Mouse (Mus musculus): ENCODE measurements around the gene Ccdc88c. TPM values are rescaled to one million over a fixed set of nuclear protein-coding genes. Genes with fewer than 3 reads are reported as not detected.

The Ccdc88c gene
- polyA plus RNA-seq, 1 experiment from 2014 or later = 5.4 TPM

- 77% methylated on average over 16 of the region's 16 CpGs for WGBS (ENCODE audit: insufficient replicate concordance)
- Histone ChIP-seq H3K36me3 (no peaks in the 10 kb centered on the region), H3K9me3 (replicated peaks) (no peaks in the 10 kb centered on the region), H3K4me2 (0 out of 2 replicates have a peak overlapping the region, but pooled peaks have one; percentile 12), H3K4me1 (replicated peaks) (peaks cover 69% of the 10 kb centered on the region), H3K9ac (0 out of 2 replicates have a peak overlapping the region, but pooled peaks have one; percentile 8), H3K27ac (peak overlapping the region; percentile 6; the same call in 1 of the 2 replicates), H3K4me3 (replicated peaks) (no peak overlapping the region), H3K27me3 (no peaks in the 10 kb centered on the region)
- no peak for ATAC-seq (ENCODE audit: low read depth)
- no peak for DNase-seq
Measured at GRCm38 (mm10) chr12:100995607-100996377, 33.1 kb downstream of the Ccdc88c start.

DNA sequence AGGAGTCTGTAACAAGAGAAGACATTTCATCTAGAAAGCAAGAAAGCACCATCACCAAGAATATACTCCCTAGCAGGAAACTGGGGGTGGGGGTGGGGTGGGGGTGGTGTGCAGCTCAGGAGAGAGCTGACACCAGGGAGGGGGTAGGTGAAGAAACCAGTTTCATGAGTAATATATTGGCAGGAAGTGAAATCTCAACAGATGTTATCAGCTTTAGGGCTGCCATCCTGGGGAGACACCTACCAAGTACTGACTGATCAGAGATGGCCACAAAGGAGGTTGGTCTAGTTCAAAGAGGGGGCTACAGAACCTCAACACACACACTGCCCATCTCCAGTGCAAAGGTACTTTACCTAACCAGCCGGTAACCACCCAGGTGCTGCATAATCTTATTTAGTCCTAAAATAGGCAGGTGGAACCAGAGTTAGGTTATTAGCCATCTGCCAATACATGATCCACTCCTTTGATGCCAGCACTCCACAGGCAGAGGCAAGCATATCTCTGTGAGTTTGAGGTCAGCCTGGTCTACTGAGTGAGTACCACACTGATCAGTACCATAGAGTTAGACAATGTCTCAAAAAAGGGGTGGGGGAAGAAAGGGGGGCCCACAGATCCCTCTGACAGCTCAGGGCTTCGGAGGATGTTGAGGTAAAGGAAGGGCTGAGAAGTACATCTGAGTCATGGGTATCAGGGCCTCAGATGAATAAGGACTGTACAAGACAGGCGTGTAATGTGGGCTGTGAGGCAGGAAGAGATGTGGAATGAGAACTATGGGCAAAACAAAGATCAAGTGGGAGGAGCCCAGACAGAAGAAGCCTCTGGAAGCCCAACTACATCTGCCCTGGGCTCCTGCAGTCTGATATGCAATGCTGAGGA is 34.5 kb downstream of the Ccdc88c start:
- H3K4me3 ChIP-seq (replicated peaks) = no peak overlapping the region
- WGBS (ENCODE audit: insufficient replicate concordance) = 68% methylated on average over 3 of the region's 3 CpGs
- H3K9ac ChIP-seq = 0 out of 2 replicates have a peak overlapping the region, but pooled peaks have one; percentile 8
- DNase-seq (no peak), ATAC-seq (ENCODE audit: low read depth) (no peak)
- H3K27ac ChIP-seq = no peak overlapping the region
- no peaks in the 10 kb centered on the region for H3K27me3 ChIP-seq
- no peaks in the 10 kb centered on the region for H3K36me3 ChIP-seq
- no peaks in the 10 kb centered on the region for H3K9me3 ChIP-seq (replicated peaks)
- peaks cover 66% of the 10 kb centered on the region for H3K4me1 ChIP-seq (replicated peaks)
- no peak overlapping the region for H3K4me2 ChIP-seq

- H3K27me3 ChIP-seq = no peaks in the 10 kb centered on the region
- H3K9me3 ChIP-seq (replicated peaks) = no peaks in the 10 kb centered on the region
- H3K4me1 ChIP-seq (replicated peaks) = peaks cover 53% of the 10 kb centered on the region
- H3K4me3 ChIP-seq (replicated peaks) = no peak overlapping the region
- H3K27ac ChIP-seq = no peak overlapping the region
- DNase-seq (no peak), ATAC-seq (ENCODE audit: low read depth) (no peak)
- H3K4me2 ChIP-seq = no peak overlapping the region
- WGBS (ENCODE audit: insufficient replicate concordance) = 73% methylated on average over 3 of the region's 3 CpGs
- no peak overlapping the region for H3K9ac ChIP-seq
- H3K36me3 ChIP-seq = no peaks in the 10 kb centered on the region
Measured at GRCm38 (mm10) chr12:100993146-100993545, 35.7 kb downstream of the Ccdc88c start.

DNA sequence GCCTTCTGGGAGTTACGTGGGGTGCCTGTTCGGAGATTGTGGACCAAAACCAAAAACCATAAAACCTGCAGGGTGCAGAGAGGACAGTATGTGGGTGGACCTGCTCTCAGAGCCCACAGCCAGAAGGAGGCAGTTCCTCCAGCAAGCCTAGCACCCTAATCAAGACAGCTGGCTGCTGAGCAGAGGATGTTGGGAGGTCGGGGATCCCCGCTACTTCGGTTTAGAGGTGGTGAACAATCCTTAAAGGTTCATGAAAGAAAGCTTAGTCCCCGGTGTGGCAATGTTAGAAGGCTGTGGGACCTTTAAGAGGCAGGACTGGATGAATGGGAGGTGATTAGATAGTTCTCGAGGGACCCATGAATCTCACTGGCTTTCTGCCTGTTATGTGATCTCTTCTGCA is 36.4 kb downstream of the Ccdc88c start:
- ATAC-seq (ENCODE audit: low read depth) = no peak
- no peaks in the 10 kb centered on the region for H3K36me3 ChIP-seq

GRCm38 (mm10) chr12:100991119-100991518 is 37.7 kb downstream of the Ccdc88c start:
- no peaks in the 10 kb centered on the region for H3K36me3 ChIP-seq
- peaks cover 38% of the 10 kb centered on the region for H3K4me1 ChIP-seq (replicated peaks)
- DNase-seq (no peak), ATAC-seq (ENCODE audit: low read depth) (no peak)
- no peak overlapping the region for H3K4me2 ChIP-seq
- 60% methylated on average over 3 of the region's 3 CpGs for WGBS (ENCODE audit: insufficient replicate concordance)
- H3K9me3 ChIP-seq (replicated peaks) = no peaks in the 10 kb centered on the region
- H3K27me3 ChIP-seq = no peaks in the 10 kb centered on the region
- H3K27ac ChIP-seq = no peak overlapping the region
- H3K4me3 ChIP-seq (replicated peaks) = no peak overlapping the region
- no peak overlapping the region for H3K9ac ChIP-seq

More for the DNA sequence above, 36.4 kb downstream of the Ccdc88c start:
- peaks cover 47% of the 10 kb centered on the region for H3K4me1 ChIP-seq (replicated peaks)
- no peak overlapping the region for H3K27ac ChIP-seq
- 77% methylated on average over 7 of the region's 7 CpGs for WGBS (ENCODE audit: insufficient replicate concordance)
- no peak for DNase-seq
- no peak overlapping the region for H3K9ac ChIP-seq
- no peaks in the 10 kb centered on the region for H3K9me3 ChIP-seq (replicated peaks)
- H3K27me3 ChIP-seq = no peaks in the 10 kb centered on the region
- H3K4me2 ChIP-seq = no peak overlapping the region
- no peak overlapping the region for H3K4me3 ChIP-seq (replicated peaks)

DNA sequence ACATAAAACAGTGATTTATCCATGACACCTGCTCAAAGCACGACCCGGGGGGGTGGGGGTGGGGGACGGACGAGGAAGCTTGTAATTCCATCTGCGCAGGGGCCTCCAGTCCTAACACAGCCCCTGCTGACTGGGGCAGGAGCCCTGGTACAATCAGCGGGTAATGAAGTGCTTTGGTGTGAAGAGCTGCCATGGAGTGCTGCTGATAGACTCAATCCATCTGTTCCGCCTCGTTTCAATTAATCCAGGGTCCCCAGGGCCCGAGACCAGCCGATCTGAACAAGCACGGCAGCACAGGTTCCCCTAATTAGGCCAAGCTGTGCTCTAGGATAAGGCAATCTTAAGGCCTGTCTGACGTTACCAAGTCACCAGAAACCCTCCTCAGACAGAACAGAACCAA is 38.6 kb downstream of the Ccdc88c start:
- DNase-seq (no peak), ATAC-seq (ENCODE audit: low read depth) (no peak)
- H3K9ac ChIP-seq = no peak overlapping the region
- no peak overlapping the region for H3K4me2 ChIP-seq
- H3K4me3 ChIP-seq (replicated peaks) = no peak overlapping the region
- H3K27ac ChIP-seq = no peak overlapping the region
- H3K27me3 ChIP-seq = no peaks in the 10 kb centered on the region
- WGBS (ENCODE audit: insufficient replicate concordance) = 73% methylated on average over 12 of the region's 12 CpGs
- no peaks in the 10 kb centered on the region for H3K9me3 ChIP-seq (replicated peaks)
- peaks cover 32% of the 10 kb centered on the region for H3K4me1 ChIP-seq (replicated peaks)
- H3K36me3 ChIP-seq = no peaks in the 10 kb centered on the region

- Histone ChIP-seq H3K36me3 (no peaks in the 10 kb centered on the region), H3K9ac (no peak overlapping the region), H3K27me3 (no peaks in the 10 kb centered on the region), H3K27ac (no peak overlapping the region), H3K4me2 (no peak overlapping the region), H3K9me3 (replicated peaks) (no peaks in the 10 kb centered on the region), H3K4me1 (replicated peaks) (peaks cover 32% of the 10 kb centered on the region), H3K4me3 (replicated peaks) (no peak overlapping the region)
- 69% methylated on average over 4 of the region's 4 CpGs for WGBS (ENCODE audit: insufficient replicate concordance)
- ATAC-seq (ENCODE audit: low read depth) (no peak), DNase-seq (no peak)
Measured at GRCm38 (mm10) chr12:100989780-100990288, 39.0 kb downstream of the Ccdc88c start.

DNA sequence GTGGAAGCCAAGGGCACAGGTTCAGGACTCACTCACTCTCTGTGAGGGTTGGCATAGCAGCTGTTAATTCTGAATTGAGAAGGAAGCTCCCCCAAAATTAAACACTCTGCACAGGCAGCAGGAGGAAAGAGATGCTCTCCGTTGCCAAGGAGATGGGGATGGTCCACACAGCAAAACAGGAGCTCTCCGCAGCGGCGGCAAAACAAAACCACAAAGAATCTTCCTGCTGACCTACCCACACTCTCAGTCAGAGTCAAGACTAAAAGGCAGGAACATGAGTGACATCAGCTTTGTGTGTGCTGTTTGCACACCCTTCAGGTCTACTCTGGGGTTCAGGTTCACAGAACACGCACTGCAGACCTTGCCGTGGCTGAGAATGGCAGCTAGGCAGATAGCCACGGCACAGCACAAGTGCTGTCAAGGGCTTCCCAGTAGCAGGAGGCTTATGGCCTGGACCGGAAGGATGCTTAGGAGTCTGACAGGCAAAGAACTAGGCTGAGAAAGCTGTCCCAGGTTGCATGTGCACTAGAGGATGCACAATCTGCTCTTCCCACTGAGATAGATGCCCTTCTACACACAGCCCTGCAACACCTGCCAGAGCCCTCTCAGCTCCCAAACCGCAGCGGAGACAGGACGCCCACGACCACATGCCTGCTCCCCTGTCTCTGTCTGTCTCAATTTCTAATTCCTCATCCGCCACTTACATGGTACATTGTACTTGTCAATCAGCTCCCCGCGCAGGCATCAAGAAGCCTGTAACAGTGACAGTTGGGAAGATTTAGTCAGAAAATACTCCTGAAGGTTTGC is 40.3 kb downstream of the Ccdc88c start:
- peaks cover 7% of the 10 kb centered on the region for H3K36me3 ChIP-seq
- 82% methylated on average over 15 of the region's 15 CpGs for WGBS (ENCODE audit: insufficient replicate concordance)
- no peaks in the 10 kb centered on the region for H3K9me3 ChIP-seq (replicated peaks)
- H3K4me3 ChIP-seq (replicated peaks) = no peak overlapping the region
- no peak for ATAC-seq (ENCODE audit: low read depth)
- H3K4me2 ChIP-seq = no peak overlapping the region
- H3K9ac ChIP-seq = no peak overlapping the region
- H3K27ac ChIP-seq = no peak overlapping the region
- peaks cover 28% of the 10 kb centered on the region for H3K4me1 ChIP-seq (replicated peaks)
- DNase-seq = no peak
- H3K27me3 ChIP-seq = no peaks in the 10 kb centered on the region

DNA sequence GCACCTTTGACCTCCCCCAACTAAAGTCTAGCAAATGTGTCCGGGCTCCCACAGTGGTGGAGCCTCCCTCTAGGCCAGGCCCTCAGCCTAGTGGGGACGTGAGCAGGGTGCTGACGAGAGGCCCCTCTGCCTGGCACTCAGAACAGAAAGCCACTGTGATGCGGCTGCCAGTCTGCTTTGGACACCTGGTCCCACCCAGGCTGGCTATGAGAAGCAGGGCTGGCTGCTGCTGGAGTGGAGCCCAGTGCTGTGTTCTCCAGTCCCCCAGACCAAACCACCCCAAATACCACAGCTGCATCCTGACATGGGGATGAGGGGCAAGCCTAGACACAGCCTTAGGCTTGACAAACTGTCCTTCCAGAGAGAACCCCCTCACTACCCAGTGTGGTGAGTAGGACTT is 42.4 kb downstream of the Ccdc88c start:
- DNase-seq = no peak
- no peak for ATAC-seq (ENCODE audit: low read depth)
- Histone ChIP-seq H3K4me2 (no peak overlapping the region), H3K4me1 (replicated peaks) (peaks cover 38% of the 10 kb centered on the region), H3K27me3 (no peaks in the 10 kb centered on the region), H3K36me3 (peaks cover 21% of the 10 kb centered on the region), H3K9ac (no peak overlapping the region), H3K4me3 (replicated peaks) (no peak overlapping the region), H3K27ac (no peak overlapping the region), H3K9me3 (replicated peaks) (no peaks in the 10 kb centered on the region)
- 82% methylated on average over 4 of the region's 4 CpGs for WGBS (ENCODE audit: insufficient replicate concordance)

DNA sequence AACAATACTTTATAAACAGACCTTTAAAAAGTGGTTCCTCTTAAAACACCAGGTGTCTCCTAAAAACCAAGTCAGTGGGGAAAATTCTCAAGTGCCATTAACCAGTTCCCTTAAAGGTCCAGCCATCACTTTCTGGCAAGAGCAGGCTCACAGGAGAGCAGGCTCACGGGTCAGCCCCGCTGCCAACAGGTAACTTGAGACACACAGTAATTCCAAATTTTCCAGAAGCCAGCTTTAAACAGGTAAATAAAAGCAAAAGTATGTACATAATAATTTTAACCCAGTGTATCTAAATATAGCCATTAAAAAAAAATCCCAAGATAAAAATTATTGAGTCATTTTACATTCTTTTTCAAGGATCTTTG is 43.1 kb downstream of the Ccdc88c start:
- ATAC-seq (ENCODE audit: low read depth) (no peak), DNase-seq (no peak)
- Histone ChIP-seq H3K4me3 (replicated peaks) (no peak overlapping the region), H3K4me2 (no peak overlapping the region), H3K36me3 (peaks cover 27% of the 10 kb centered on the region), H3K9me3 (replicated peaks) (no peaks in the 10 kb centered on the region), H3K27ac (no peak overlapping the region), H3K9ac (no peak overlapping the region), H3K27me3 (no peaks in the 10 kb centered on the region), H3K4me1 (replicated peaks) (peaks cover 34% of the 10 kb centered on the region)
- WGBS (ENCODE audit: insufficient replicate concordance) = 85% methylated on average over 2 of the region's 2 CpGs

All from liver, embryonic 13.5 days (tissue).